Mouse (Mus musculus) embryonic fibroblast, embryonic 13.5 days (primary cell): ENCODE results near the gene Fth1. TPM values are rescaled to one million over a fixed set of nuclear protein-coding genes. Genes with fewer than 3 reads are reported as not detected.

Experiments used
- H3K27ac ChIP-seq: 2 replicates; pipeline ENCODE4 v1.5.1; 2012; ENCODE audit warnings: low read length, control low read depth, inconsistent platforms; ENCODE audit not compliant: insufficient read depth
- H3K4me1 ChIP-seq: 2 replicates; pipeline ENCODE4 v1.6.1; 2011; ENCODE audit warnings: low read length; ENCODE audit not compliant: control insufficient read depth, insufficient read depth
- H3K4me3 ChIP-seq: 2 replicates; pipeline ENCODE4 v1.5.1; 2011; ENCODE audit warnings: mild to moderate bottlenecking, control low read depth, low read length; ENCODE audit not compliant: insufficient read depth
- CTCF ChIP-seq: IDR thresholded peaks from 2 replicates; pipeline ENCODE4 v1.5.1; 2011; ENCODE audit warnings: mild to moderate bottlenecking, control low read depth, low read length, moderate library complexity, borderline replicate concordance; ENCODE audit not compliant: insufficient read depth
- POLR2A ChIP-seq: IDR thresholded peaks from 2 replicates; pipeline ENCODE4 v1.6.1; 2011; ENCODE audit warnings: low read depth, mild to moderate bottlenecking, control low read depth, low read length, moderate library complexity
- polyA plus RNA-seq: library from polyadenylated mRNA; stranded (reverse); fragments of >200 nt; gene quantifications from 2 replicates; pipeline ENCODE4 v1.2.4, GENCODE M21; 2011; ENCODE audit warnings: low read depth; ENCODE audit not compliant: missing spikeins, insufficient read length

Fth1 gene
- polyA plus RNA-seq, 1 experiment = 1,225 TPM

DNA sequence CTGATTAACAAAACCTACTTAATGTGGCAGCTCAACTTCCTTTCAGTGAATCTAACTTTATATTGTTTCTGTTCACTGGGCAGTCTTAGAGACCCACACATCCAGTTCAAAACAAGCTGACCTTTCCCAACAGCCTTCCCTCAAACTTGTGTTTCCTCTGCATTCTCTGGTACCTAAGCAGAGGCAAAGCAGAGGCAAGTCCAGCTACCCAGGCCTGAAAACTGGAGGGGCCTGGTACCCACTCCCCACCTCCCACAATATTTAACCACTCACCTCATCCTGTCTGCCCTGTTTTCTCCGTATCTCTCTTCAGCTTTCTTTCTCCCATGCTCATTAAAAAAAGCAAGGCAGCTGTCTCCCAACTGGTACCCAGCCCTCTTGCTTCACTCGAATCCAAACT, 1.2 kb upstream of the Fth1 start:
- peaks cover 16% of the 10 kb centered on the region for H3K4me1 ChIP-seq
- no peak for TF ChIP-seq CTCF

GRCm38 (mm10) chr19:9981621-9982020, 1.2 kb downstream of the Fth1 start:
- Histone ChIP-seq H3K4me3 (no peak overlapping the region), H3K27ac (peak overlapping the region; percentile 89; the same call in 1 of the 2 replicates), H3K4me1 (peaks cover 17% of the 10 kb centered on the region)
- TF ChIP-seq POLR2A (no peak), CTCF (no peak)

More for the DNA sequence above, 1.2 kb upstream of the Fth1 start:
- Histone ChIP-seq H3K4me3 (no peak overlapping the region), H3K27ac (peak overlapping the region; percentile 85)

DNA sequence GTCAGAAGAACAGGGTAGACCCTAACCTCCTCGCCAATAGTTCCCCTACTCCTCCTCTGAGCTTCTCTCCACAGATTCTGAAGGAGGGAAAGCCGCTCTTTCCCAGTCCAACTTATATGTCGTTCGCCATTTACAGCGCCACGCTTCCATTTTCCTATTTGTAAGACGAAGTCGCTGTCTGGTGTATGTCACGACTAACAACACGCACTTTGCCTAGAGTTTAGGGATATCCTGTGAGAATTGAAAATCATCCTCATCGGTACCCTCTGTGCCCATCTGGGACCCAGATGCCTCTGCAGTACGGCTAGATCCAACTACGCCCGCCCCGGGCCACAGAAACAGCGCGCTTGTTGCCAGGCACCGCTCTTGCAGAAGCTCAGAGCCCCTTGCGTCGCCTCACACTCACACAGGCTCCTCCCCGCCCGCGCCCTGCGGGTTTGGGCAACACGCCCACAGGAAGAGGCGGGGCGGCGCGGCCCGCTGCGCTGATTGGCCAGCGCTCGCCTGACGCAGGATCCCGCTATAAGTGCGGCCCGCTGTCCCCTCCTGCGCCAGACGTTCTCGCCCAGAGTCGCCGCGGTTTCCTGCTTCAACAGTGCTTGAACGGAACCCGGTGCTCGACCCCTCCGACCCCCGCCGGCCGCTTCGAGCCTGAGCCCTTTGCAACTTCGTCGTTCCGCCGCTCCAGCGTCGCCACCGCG, 1.9 kb downstream of the Fth1 start:
- H3K4me3 ChIP-seq = peak overlapping the region; percentile 60
- H3K4me1 ChIP-seq = peaks cover 18% of the 10 kb centered on the region
- TF ChIP-seq POLR2A (peak; percentile 98), CTCF (no peak)
- H3K27ac ChIP-seq = peak overlapping the region; percentile 90

- H3K4me1 ChIP-seq = peaks cover 17% of the 10 kb centered on the region
- peak overlapping the region; percentile 60 for H3K4me3 ChIP-seq
- TF ChIP-seq CTCF = no peak
- TF ChIP-seq POLR2A = peak; percentile 36; the same call in 1 of the 2 replicates
- H3K27ac ChIP-seq = peak overlapping the region; percentile 90
Observed at GRCm38 (mm10) chr19:9982852-9983542, 2.6 kb downstream of the Fth1 start.

GRCm38 (mm10) chr19:9984111-9985055, 4.0 kb downstream of the Fth1 start:
- H3K4me3 ChIP-seq = peak overlapping the region; percentile 60
- no peak overlapping the region for H3K27ac ChIP-seq
- H3K4me1 ChIP-seq = peaks cover 10% of the 10 kb centered on the region
- TF ChIP-seq POLR2A = no peak; the same call in 1 of the 2 replicates
- TF ChIP-seq CTCF = no peak

- no peak overlapping the region for H3K4me3 ChIP-seq
- TF ChIP-seq POLR2A (no peak; the same call in none of the 2 replicates), CTCF (no peak)
- peaks cover 10% of the 10 kb centered on the region for H3K4me1 ChIP-seq
- H3K27ac ChIP-seq = no peak overlapping the region
Observed at GRCm38 (mm10) chr19:9985190-9985899, 4.9 kb downstream of the Fth1 start.

GRCm38 (mm10) chr19:9985900-9986421, 5.6 kb downstream of the Fth1 start:
- Histone ChIP-seq H3K4me3 (no peak overlapping the region), H3K27ac (no peak overlapping the region), H3K4me1 (peaks cover 10% of the 10 kb centered on the region)
- TF ChIP-seq CTCF = no peak
- TF ChIP-seq POLR2A = peak; percentile 15

GRCm38 (mm10) chr19:9987192-9987591, 6.8 kb downstream of the Fth1 start:
- Histone ChIP-seq H3K4me3 (no peak overlapping the region), H3K4me1 (peaks cover 8% of the 10 kb centered on the region; the same call in 1 of the 2 replicates), H3K27ac (no peak overlapping the region)
- TF ChIP-seq POLR2A (no peak), CTCF (no peak)
